Comparison of ENCODE assay signal across 8 mouse cellular contexts in the genomic region with DNA sequence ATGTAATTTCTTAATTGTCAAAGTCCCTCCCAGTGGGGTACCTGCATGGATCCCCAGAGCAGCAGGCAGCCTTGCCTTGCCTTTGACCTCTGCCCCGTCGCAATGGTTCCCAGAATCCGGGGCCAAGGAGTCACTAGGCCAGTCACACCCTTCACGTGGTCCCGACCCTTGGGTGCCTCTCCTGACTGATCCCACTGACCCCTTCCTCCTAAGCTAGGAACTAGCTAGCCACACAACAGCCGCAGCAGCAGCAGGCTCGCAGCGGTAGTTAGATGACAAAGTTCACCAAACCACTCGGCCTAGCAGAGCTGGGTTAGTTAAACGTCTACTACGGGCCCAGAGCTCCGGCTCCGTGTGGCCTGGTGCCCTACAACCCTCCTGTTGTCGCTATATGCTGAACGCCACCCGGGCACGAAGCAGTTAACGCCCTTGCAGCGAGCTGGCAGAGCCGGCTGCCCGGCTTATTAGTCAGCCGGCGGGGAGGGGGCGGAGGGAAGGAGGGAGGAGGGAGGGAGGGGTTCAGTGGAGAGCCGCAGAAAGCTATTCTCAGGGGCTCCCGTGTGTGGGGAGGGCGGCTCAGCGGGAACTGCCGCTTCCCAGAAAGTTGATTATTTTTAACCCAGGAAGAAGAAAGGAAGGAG.
DNase-seq lines count a peak whose midpoint lies in the region; ATAC-seq lines count a peak whose summit lies in the region.

No protein-coding gene starts in this region.

- ATAC-seq in limb, embryonic 11.5 days (ENCODE audit: insufficient number of reproducible peaks, low FRiP score, low TSS enrichment, low read depth) = peak; percentile 38; the same call in 1 of the 2 replicates
- ATAC-seq in midbrain, embryonic 12.5 days (ENCODE audit: low FRiP score, low read depth) = peak; percentile 7
- peak; percentile 73 for ATAC-seq in stomach, embryonic 15.5 days (ENCODE audit: insufficient read depth, low FRiP score, low read depth)

- peak; percentile 31 to 32 for DNase-seq in spleen, postnatal 36 days (ENCODE audit: low spot score in 2 of 2)
- no peak for DNase-seq in spleen, postnatal 4 days (ENCODE audit: low spot score in 2 of 2)
- peak; percentile 92 for DNase-seq in embryo, embryonic 9.5 days (ENCODE audit: extremely low spot score)
- DNase-seq in heart, adult 18-20 months = peak; percentile 88 to 89
- peak; percentile 93 for DNase-seq in kidney, adult 11 months
- DNase-seq in limb, embryonic 11.5 days (ENCODE audit: low spot score) = peak; percentile 93

- H3K9ac ChIP-seq in limb, embryonic 11.5 days (ENCODE audit: low read length) = peak overlapping the region; percentile 61; the same call in 1 of the 2 replicates
- peak overlapping the region; percentile 80 for H3K9ac ChIP-seq in midbrain, embryonic 12.5 days (replicated peaks)
- peak overlapping the region; percentile 27; the same call in 1 of the 2 replicates for H3K9ac ChIP-seq in stomach, embryonic 15.5 days

- under 1% methylated on average over 29 of the region's 29 CpGs for WGBS in limb, embryonic 11.5 days
- WGBS in midbrain, embryonic 12.5 days = under 1% methylated on average over 26 of the region's 29 CpGs
- under 1% methylated on average over 29 of the region's 29 CpGs for WGBS in stomach, embryonic 15.5 days

- peaks cover 75% of the 10 kb centered on the region for H3K4me1 ChIP-seq in limb, embryonic 11.5 days (ENCODE audit: control insufficient read depth, insufficient read depth, low read length)
- peaks cover 80% of the 10 kb centered on the region for H3K4me1 ChIP-seq in midbrain, embryonic 12.5 days
- H3K4me1 ChIP-seq in stomach, embryonic 15.5 days = peaks cover 80% of the 10 kb centered on the region

- no peaks in the 10 kb centered on the region for H3K27me3 ChIP-seq in limb, embryonic 11.5 days (ENCODE audit: control insufficient read depth, insufficient read depth, low read length)
- H3K27me3 ChIP-seq in midbrain, embryonic 12.5 days = no peaks in the 10 kb centered on the region
- H3K27me3 ChIP-seq in stomach, embryonic 15.5 days (replicated peaks) = no peaks in the 10 kb centered on the region

- peak overlapping the region; percentile 64 for H3K4me2 ChIP-seq in limb, embryonic 11.5 days (ENCODE audit: low read depth, severe bottlenecking)
- H3K4me2 ChIP-seq in midbrain, embryonic 12.5 days (replicated peaks) = peak overlapping the region; percentile 57
- H3K4me2 ChIP-seq in stomach, embryonic 15.5 days = peak overlapping the region; percentile 60

- peak overlapping the region; percentile 98 for H3K27ac ChIP-seq in limb, embryonic 11.5 days (replicated peaks; ENCODE audit: low read depth, low read length)
- peak overlapping the region; percentile 100 for H3K27ac ChIP-seq in midbrain, embryonic 12.5 days (replicated peaks)
- peak overlapping the region; percentile 98 for H3K27ac ChIP-seq in stomach, embryonic 15.5 days

- H3K9me3 ChIP-seq in limb, embryonic 11.5 days (ENCODE audit: control insufficient read depth, low read length) = no peaks in the 10 kb centered on the region
- H3K9me3 ChIP-seq in midbrain, embryonic 12.5 days = no peaks in the 10 kb centered on the region
- H3K9me3 ChIP-seq in stomach, embryonic 15.5 days = no peaks in the 10 kb centered on the region

- peak overlapping the region; percentile 15 for H3K4me3 ChIP-seq in limb, embryonic 11.5 days (ENCODE audit: low read depth, low read length)
- H3K4me3 ChIP-seq in midbrain, embryonic 12.5 days = peak overlapping the region; percentile 28
- peak overlapping the region; percentile 34 for H3K4me3 ChIP-seq in stomach, embryonic 15.5 days (replicated peaks)

- H3K36me3 ChIP-seq in limb, embryonic 11.5 days (ENCODE audit: control insufficient read depth, insufficient read depth, low read length) = no peaks in the 10 kb centered on the region
- no peaks in the 10 kb centered on the region for H3K36me3 ChIP-seq in midbrain, embryonic 12.5 days
- H3K36me3 ChIP-seq in stomach, embryonic 15.5 days = no peaks in the 10 kb centered on the region

Comparison
In these comparisons a context has a peak if more than half of its experiments do, and no peak if none do; other contexts are left out.
1. DNase-seq: peak in spleen, postnatal 36 days (2 of 2), embryo, embryonic 9.5 days (single experiment), heart, adult 18-20 months (2 of 2), kidney, adult 11 months (single experiment) and limb, embryonic 11.5 days (single experiment); none in spleen, postnatal 4 days (0 of 2).
2. ATAC-seq: peak in every context shown above with its lines; median percentile 73 in stomach, embryonic 15.5 days; 38 in limb, embryonic 11.5 days; 7 in midbrain, embryonic 12.5 days.
3. H3K9ac ChIP-seq: peak in every context shown above with its lines; median percentile 80 in midbrain, embryonic 12.5 days; 61 in limb, embryonic 11.5 days; 27 in stomach, embryonic 15.5 days.
4. Peak in every context shown above with its lines, with median percentiles within 50 percentile points of each other: H3K27ac ChIP-seq, H3K4me2 ChIP-seq and H3K4me3 ChIP-seq.